Mouse (Mus musculus): ENCODE measurements at regions not wholly inside any gene's neighbourhood (a gene's known extent, or its start where the extent isn't known, plus 50 kb on each side); places are given as distances from the start of the nearest gene placed in this dataset.

DNA sequence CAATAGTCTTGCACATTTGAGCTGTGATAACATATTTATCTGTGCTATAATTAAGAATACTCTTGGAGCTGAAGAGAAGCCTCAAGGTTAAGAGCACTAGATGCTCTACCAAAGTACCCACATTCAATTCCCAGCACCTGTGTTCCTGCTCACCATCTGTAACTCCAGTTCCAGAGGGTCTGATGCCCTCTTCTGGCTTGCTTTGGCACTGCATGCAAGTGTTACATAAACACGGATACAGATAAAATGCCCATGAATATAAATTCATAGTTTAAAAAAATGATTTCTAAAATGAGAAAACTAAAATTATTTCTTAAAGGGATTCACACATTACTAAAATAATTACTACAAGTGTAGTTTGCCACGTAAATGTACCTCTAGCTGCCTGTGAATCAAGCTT lies 364.3 kb downstream of the Tox3 start:
- TF ChIP-seq CTCF (IDR thresholded peaks at IDR 0.05; ENCODE audit: insufficient read depth, low read length) (no peak), POLR2A (IDR thresholded peaks at IDR 0.05; ENCODE audit: borderline replicate concordance, extremely low read depth, low read depth, low read length) (no peak)

Measured in lung, adult 2 months (tissue).